Mouse (Mus musculus) spleen, adult 2 months (tissue): Measurements from ENCODE around the gene Tmem59.

ENCODE experiments used
- CTCF ChIP-seq: fragments of 200-500 bp; IDR thresholded peaks from 2 replicates; pipeline ENCODE4 v1.5.1; 2011; ENCODE audit warnings: mild to moderate bottlenecking, inconsistent platforms; ENCODE audit not compliant: insufficient read depth, insufficient read length, insufficient replicate concordance; ENCODE audit errors: extremely low read depth
- POLR2A ChIP-seq: fragments of 200-500 bp; IDR thresholded peaks from 2 replicates; pipeline ENCODE4 v1.6.1; 2011; ENCODE audit warnings: low read depth, low read length, inconsistent platforms

GRCm38 (mm10) chr4:107185703-107186102 is 7.5 kb downstream of the Tmem59 start:
- no peak for TF ChIP-seq POLR2A
- no peak for TF ChIP-seq CTCF
